Mouse (Mus musculus) limb, embryonic 13.5 days (tissue): ENCODE results near the gene Cltc. TPM values are rescaled to one million over a fixed set of nuclear protein-coding genes. Genes with fewer than 3 reads are reported as not detected.
"Not testable (repeated sequence)": the region's sequence is repeated elsewhere in the genome, so short reads cannot be mapped to it uniquely, and the experiment has no call there.

Source experiments
- ATAC-seq: fragments of 200-750 bp; cut with Nextera tagmentation; 2 replicates; pipeline ENCODE4 v1.8.0; 2017; ENCODE audit warnings: low read depth, moderate number of reproducible peaks, moderate TSS enrichment; ENCODE audit not compliant: low FRiP score
- H3K27ac ChIP-seq: fragments of 300-500 bp; sonication (generic); 2 replicates; pipeline ENCODE4 v1.5.1; 2015; ENCODE audit warnings: inconsistent platforms, mild to moderate bottlenecking, moderate library complexity
- H3K27me3 ChIP-seq: fragments of 300-500 bp; sonication (generic); 2 replicates; pipeline ENCODE4 v1.6.1; 2015; ENCODE audit warnings: mild to moderate bottlenecking, inconsistent platforms
- H3K36me3 ChIP-seq: fragments of 300-500 bp; sonication (generic); 2 replicates; pipeline ENCODE4 v1.6.1; 2015; ENCODE audit warnings: inconsistent platforms, mild to moderate bottlenecking, moderate library complexity
- H3K4me1 ChIP-seq: fragments of 300-500 bp; sonication (generic); 2 replicates; pipeline ENCODE4 v1.6.1; 2015; ENCODE audit warnings: inconsistent platforms
- H3K4me2 ChIP-seq: fragments of 300-500 bp; sonication (generic); replicated peaks from 2 replicates; pipeline ENCODE4 v1.6.1; 2015; ENCODE audit warnings: inconsistent platforms, mild to moderate bottlenecking, moderate library complexity
- H3K4me3 ChIP-seq: fragments of 300-500 bp; sonication (generic); 2 replicates; pipeline ENCODE4 v1.5.1; 2015; ENCODE audit warnings: moderate library complexity, mild to moderate bottlenecking, inconsistent platforms
- H3K9ac ChIP-seq: fragments of 300-500 bp; sonication (generic); 2 replicates; pipeline ENCODE4 v1.6.1; 2015; ENCODE audit warnings: mild to moderate bottlenecking, inconsistent platforms
- H3K9me3 ChIP-seq: fragments of 300-500 bp; sonication (generic); 2 replicates; pipeline ENCODE4 v1.6.1; 2016; ENCODE audit warnings: inconsistent platforms
- WGBS: fragments of 180-500 bp; shearing (Covaris S2); methylation state at CpG from one replicate; pipeline ENCODE4 v1.1.7; 2015; 5-methylcytosine and 5-hydroxymethylcytosine counted together
- polyA plus RNA-seq: library from polyadenylated mRNA; unstranded; fragments of >200 nt; fragmentation: Nextera tagmentation; extraction: Ambion mirVana; gene quantifications from 2 replicates; pipeline ENCODE4 v1.2.1, GENCODE M21; 2015

The Cltc gene
- polyA plus RNA-seq, result 117 and 132 TPM in 2 replicates

DNA sequence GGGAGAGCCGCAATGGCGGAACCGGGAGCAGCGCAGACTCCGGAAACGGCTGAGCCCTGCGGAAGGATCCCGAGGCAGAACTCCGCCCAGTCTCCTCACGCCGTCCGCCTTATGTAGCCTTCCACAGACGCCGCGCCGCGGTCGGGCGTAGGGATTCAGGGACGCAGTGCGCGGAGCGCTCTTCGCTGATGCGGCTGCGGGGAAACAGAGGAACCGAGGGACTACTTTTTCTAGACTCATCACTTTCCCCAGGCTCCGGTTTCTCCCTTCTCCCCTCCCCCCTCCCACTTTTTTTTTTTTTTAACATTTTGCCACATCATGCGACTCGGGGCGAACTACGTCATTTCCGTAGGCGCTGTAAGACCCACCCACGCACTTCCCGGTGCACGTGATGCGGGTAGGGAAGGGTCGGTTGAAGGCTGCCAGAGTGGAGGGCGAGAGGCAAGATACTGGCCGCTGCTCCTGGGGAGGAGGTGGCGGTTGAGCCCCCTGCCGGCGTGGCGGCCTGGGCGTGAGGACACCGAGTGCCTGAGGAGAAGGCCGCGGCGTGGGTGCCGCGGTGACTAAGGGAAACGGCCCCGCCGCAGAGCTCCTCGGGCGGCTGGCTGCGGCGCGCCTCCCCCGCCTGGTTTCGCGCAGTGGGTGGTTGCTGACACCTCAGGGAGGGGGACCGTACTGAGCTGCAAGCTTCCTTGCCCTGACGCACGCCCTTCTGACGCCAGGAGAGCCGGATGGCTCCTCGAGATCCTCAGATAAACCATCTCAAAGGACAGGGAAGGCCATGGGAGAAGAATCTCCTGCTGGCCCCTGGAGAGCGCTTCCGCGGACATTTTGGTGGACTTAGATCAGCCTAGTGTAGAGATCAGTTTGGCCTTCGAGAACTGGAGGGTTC, at the start of gene Cltc:
Gene Cltc (minus strand): TSS at position 86 of the 892 bp plus-strand sequence.
- H3K27me3 ChIP-seq, result no peaks in the 10 kb centered on the region
- peak within 1 kb of the TSS; percentile 96 for H3K4me3 ChIP-seq
- H3K27ac ChIP-seq, result peak within 1 kb of the TSS; percentile 96
- H3K36me3 ChIP-seq, result peaks cover 5% of the 10 kb centered on the region
- H3K9me3 ChIP-seq, result no peaks in the 10 kb centered on the region
- peak; percentile 96 for ATAC-seq
- H3K4me1 ChIP-seq, result peaks cover 18% of the 10 kb centered on the region
- peak within 1 kb of the TSS; percentile 95 for H3K9ac ChIP-seq
- peak within 1 kb of the TSS; percentile 96 for H3K4me2 ChIP-seq
- under 1% methylated on average over 73 of the region's 73 CpGs for WGBS

DNA sequence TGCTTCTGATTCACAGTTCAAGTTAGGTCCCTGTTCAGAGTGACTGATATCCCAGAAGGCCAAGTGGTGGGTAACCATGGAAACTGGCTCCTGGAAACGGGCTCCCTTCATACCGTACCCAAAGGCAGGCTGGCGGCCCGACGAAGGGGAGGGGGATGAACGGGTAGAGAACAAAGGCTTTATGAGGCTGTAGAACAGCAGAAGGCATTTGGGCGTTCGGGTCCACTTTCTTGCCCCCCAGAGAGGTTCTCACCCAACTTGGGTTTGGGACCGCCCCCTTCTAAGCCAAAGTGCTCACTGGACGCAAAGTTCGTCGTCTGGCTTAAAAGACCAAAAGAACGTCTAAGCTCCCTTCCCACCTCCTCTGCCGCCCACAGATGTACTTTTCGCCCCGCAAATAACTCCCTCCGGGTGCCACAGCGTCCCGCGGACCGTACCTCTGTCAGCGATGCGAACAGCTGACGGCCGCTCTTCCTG, 49.7 kb upstream of the Cltc start:
- Histone ChIP-seq H3K27ac (peak overlapping the region; percentile 82), H3K4me2 (peak overlapping the region; percentile 69), H3K36me3 (peaks cover 23% of the 10 kb centered on the region), H3K4me3 (peak overlapping the region; percentile 95), H3K27me3 (no peaks in the 10 kb centered on the region), H3K9me3 (no peaks in the 10 kb centered on the region), H3K4me1 (no peaks in the 10 kb centered on the region; the same call in 1 of the 2 replicates), H3K9ac (peak overlapping the region; percentile 76)
- under 1% methylated on average over 25 of the region's 25 CpGs for WGBS
- ATAC-seq, result peak; percentile 60

DNA sequence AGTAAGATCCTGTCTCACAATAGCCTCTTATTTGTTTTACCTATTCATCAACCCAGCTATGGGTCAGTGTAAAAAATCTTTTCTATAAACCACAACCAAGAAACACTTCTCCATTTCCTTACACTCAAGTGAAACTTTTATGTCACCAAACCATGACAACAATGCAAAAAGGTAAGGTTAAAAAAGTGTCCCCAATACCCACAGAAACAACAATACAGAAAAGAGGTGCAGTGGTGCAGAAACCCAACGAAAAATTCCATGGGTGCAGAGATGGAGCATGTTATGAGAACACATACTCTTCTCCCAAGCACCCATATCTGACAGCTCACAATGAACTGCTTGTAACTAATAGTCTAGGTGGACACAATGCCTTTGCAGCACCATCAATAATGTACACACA, 36.8 kb upstream of the Cltc start:
- H3K9me3 ChIP-seq, result no peaks in the 10 kb centered on the region
- H3K27ac ChIP-seq, result no peak overlapping the region
- no peak overlapping the region for H3K4me3 ChIP-seq
- no peak overlapping the region for H3K4me2 ChIP-seq
- no peaks in the 10 kb centered on the region for H3K4me1 ChIP-seq
- no peaks in the 10 kb centered on the region for H3K27me3 ChIP-seq
- no peak for ATAC-seq
- 85% methylated on average over 1 of the region's 1 CpGs for WGBS
- peaks cover 61% of the 10 kb centered on the region for H3K36me3 ChIP-seq
- H3K9ac ChIP-seq, result no peak overlapping the region

DNA sequence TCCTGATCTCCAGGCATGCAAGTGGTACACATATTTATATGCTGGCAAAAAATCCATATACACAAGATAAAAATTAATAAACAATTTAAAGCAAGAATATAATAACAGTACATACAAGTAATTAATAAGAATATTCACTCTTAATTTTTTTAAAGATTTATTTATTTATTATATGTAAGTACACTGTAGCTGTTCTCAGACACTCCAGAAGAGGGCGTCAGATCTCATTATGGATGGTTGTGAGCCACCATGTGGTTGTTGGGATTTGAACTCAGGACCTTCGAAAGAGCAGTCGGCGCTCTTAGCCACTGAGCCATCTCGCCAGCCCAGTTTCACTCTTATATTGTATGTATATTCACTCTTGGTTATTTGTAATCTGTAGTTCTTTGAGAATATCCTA, 30.1 kb upstream of the Cltc start:
- not testable (repeated sequence) for H3K9me3 ChIP-seq, H3K27ac ChIP-seq, H3K27me3 ChIP-seq, H3K9ac ChIP-seq, H3K4me3 ChIP-seq, ATAC-seq, H3K4me2 ChIP-seq, H3K4me1 ChIP-seq
- H3K36me3 ChIP-seq, result peaks cover 68% of the 10 kb centered on the region
- WGBS, result 92% methylated on average over 5 of the region's 5 CpGs

DNA sequence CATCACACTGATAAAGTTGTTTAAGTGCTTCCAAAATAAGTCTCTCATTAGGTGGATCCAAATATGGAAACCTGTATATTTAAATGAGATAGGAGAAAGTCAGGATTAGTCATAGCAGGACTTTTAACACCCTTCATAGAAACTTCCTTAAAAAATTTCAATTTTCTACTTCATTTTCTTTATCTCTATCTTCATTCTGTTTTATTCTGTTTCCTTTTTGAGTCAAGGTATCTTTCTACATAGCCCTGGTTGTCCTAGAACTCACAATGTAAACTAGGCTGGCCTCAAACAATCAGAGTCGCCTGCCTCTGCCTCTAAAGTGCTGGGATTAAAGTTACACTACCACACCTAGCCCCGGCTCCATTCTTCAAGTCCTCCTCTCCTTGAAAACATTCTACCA, 28.4 kb upstream of the Cltc start:
- Histone ChIP-seq H3K4me3 (no peak overlapping the region), H3K9me3 (no peaks in the 10 kb centered on the region), H3K27me3 (no peaks in the 10 kb centered on the region), H3K9ac (no peak overlapping the region), H3K4me2 (no peak overlapping the region), H3K27ac (no peak overlapping the region), H3K4me1 (no peaks in the 10 kb centered on the region), H3K36me3 (peaks cover 75% of the 10 kb centered on the region)
- 88% methylated on average over 2 of the region's 2 CpGs for WGBS
- ATAC-seq, result no peak

DNA sequence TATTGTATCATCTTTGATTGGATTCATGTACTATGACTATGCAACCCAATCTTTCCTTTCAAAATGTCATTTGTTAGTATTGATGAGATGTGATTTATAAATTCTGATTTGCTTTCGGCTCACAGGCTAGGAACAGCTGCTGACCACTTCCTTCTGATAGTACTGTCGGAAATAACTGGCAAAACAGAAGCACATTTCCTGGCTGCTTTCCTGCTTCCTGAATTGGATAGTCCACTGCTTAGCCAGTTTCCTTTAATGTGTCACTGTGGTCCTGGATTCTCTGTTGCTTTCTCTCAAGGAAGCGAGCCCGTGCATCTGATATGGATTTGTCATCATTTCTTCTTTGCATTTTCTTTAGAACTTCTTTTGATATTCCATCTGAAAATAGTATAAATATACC, 12.5 kb upstream of the Cltc start:
- Histone ChIP-seq H3K27ac (no peak overlapping the region), H3K4me3 (no peak overlapping the region)
- ATAC-seq, result no peak

DNA sequence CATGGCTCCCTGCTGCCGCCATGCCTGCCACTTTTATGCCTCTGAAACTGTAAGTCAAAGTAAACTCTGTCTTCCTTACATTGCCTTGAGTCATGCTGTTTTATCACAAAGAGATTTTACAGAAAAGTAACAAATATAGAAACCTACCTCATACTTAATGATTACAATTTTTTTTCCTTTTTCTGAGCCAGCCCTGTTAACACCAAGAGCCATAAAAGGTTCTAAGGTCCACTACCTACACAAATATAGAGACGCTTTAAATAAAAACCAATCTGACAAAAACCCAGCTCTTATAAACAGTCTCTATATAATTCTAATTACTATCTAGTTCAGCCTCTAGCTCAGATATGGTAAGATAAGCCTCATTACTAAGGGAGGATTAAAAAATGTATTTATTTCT, 7.1 kb upstream of the Cltc start:
- H3K4me2 ChIP-seq, result no peak overlapping the region
- H3K4me1 ChIP-seq, result no peaks in the 10 kb centered on the region
- no peak overlapping the region for H3K9ac ChIP-seq
- WGBS, result 87% methylated on average over 2 of the region's 2 CpGs
- peaks cover 10% of the 10 kb centered on the region; the same call in 1 of the 2 replicates for H3K36me3 ChIP-seq
- no peak for ATAC-seq
- H3K9me3 ChIP-seq, result no peaks in the 10 kb centered on the region
- no peak overlapping the region for H3K4me3 ChIP-seq
- H3K27ac ChIP-seq, result no peak overlapping the region
- H3K27me3 ChIP-seq, result no peaks in the 10 kb centered on the region

More for the DNA sequence above, 12.5 kb upstream of the Cltc start:
- Histone ChIP-seq H3K36me3 (peaks cover 46% of the 10 kb centered on the region), H3K9ac (no peak overlapping the region), H3K9me3 (no peaks in the 10 kb centered on the region), H3K4me1 (no peaks in the 10 kb centered on the region), H3K4me2 (no peak overlapping the region), H3K27me3 (no peaks in the 10 kb centered on the region)
- WGBS, result 88% methylated on average over 4 of the region's 4 CpGs

DNA sequence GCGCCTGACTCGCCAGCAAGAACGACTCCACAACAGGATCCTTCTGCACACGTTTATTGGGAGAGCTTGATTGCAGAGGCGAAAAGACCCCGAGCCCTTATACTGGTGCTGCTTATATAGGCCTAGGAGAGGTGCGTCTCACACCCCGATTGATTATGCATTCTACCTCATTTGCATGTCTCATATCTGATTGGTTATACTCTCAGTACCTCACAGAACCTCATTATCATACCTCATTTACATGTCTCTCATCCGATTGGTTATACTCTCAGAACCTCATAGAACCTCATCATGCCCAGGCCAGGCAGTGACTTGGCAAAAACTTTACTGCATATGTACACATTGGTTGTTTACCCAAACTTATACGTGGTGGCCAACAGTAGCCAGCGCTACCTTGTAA, 5.8 kb upstream of the Cltc start:
- not testable (repeated sequence) for H3K9me3 ChIP-seq, H3K4me3 ChIP-seq, H3K36me3 ChIP-seq, ATAC-seq, H3K27ac ChIP-seq, H3K4me2 ChIP-seq, H3K4me1 ChIP-seq, H3K9ac ChIP-seq, H3K27me3 ChIP-seq
- WGBS, result 93% methylated on average over 11 of the region's 11 CpGs

DNA sequence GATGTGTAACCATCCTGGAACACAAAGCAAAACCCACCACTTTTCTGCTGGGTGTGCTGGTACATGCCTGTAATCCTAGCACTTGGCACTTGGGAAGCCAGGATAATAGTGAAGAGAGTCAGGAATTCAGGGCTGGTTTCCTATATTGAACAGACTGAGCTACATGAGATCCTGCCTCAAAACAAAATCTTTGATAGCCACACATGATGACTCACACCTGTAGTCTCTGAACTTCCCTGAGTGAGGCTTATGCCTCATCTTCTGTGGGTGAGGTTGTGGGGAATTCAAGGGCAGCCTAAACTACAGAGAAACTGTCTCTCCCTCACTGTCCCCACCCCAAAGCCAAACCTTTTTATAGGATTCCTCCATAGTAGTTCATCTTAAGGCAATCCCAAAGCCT, 3.0 kb upstream of the Cltc start:
- ATAC-seq, result no peak

DNA sequence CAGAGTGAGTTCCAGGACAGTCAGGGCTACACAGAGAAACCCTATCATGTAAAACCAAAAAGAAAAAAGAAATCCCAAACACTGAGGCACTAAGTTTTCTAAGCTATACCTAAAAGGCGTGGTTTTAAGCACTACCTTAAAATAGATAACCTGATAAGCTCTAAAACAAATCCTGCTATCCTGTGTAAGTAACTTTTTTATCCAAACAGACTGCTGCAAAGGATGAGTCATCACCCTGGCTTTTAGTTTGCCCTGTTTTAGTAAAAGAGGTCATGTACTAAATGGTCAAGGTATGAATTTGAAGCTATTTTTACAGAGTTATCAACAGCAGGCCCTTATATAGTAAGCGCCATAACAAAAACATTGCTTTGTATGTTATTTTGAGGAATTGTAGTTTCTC, 2.5 kb upstream of the Cltc start:
- WGBS, result 93% methylated on average over 2 of the region's 2 CpGs
- H3K27me3 ChIP-seq, result no peaks in the 10 kb centered on the region

More for the DNA sequence above, 3.0 kb upstream of the Cltc start:
- no peak overlapping the region for H3K27ac ChIP-seq
- no peaks in the 10 kb centered on the region for H3K9me3 ChIP-seq
- H3K4me1 ChIP-seq, result peaks cover 12% of the 10 kb centered on the region
- no peaks in the 10 kb centered on the region for H3K27me3 ChIP-seq
- no peak overlapping the region for H3K4me3 ChIP-seq
- H3K9ac ChIP-seq, result no peak overlapping the region
- no peaks in the 10 kb centered on the region for H3K36me3 ChIP-seq
- H3K4me2 ChIP-seq, result no peak overlapping the region

DNA sequence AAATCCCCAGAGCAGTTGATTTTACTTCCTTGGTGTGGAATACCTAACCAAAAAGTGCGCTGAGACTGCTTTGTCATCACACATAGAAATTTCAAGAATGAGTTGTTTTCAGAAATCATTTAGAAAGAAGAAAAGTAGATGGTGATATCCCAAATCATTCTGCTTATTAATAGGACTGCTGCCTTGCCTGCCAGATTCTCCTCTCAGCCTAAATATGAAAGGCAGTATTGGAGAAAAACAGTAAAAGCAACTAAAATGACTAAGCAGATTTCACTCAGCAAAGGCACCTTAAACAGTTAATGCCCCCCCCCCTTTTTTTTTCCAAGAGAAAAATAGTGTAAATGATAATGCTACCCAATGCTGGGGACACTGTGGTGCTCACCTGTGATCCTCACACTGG, 1.9 kb upstream of the Cltc start:
- no peak overlapping the region for H3K4me2 ChIP-seq
- ATAC-seq, result no peak
- no peak overlapping the region for H3K4me3 ChIP-seq
- no peak overlapping the region for H3K27ac ChIP-seq
- H3K4me1 ChIP-seq, result peaks cover 18% of the 10 kb centered on the region
- no peak overlapping the region for H3K9ac ChIP-seq
- WGBS, result 94% methylated on average over 1 of the region's 1 CpGs
- H3K9me3 ChIP-seq, result no peaks in the 10 kb centered on the region
- H3K36me3 ChIP-seq, result no peaks in the 10 kb centered on the region
- H3K27me3 ChIP-seq, result no peaks in the 10 kb centered on the region

More for the DNA sequence above, 2.5 kb upstream of the Cltc start:
- Histone ChIP-seq H3K36me3 (no peaks in the 10 kb centered on the region), H3K9me3 (no peaks in the 10 kb centered on the region), H3K4me3 (no peak overlapping the region), H3K9ac (no peak overlapping the region), H3K4me2 (no peak overlapping the region), H3K27ac (no peak overlapping the region), H3K4me1 (peaks cover 17% of the 10 kb centered on the region)
- ATAC-seq, result no peak

DNA sequence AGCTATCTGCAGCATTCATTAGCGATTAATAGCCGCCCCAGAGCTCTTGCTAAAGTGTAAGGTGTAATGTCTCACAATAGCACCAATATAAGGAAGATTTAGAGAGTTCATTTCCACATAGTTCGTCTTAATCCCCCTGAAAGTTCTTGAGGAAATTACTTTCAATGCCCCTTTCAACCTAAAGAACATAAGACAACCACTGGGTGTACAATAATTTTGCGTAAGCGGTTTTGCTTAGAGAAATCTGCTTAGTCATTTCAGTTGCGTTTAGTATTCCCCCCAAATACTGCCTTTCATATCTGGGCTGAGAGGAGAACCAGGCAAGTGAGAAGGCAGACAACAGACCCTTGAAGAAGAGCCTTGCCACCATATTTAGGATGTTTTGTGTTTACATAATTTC, 1.2 kb upstream of the Cltc start:
- Histone ChIP-seq H3K4me2 (peak overlapping the region; percentile 79), H3K9me3 (no peaks in the 10 kb centered on the region), H3K4me3 (peak overlapping the region; percentile 96), H3K27me3 (no peaks in the 10 kb centered on the region), H3K36me3 (peaks cover under 1% of the 10 kb centered on the region; the same call in 1 of the 2 replicates), H3K27ac (peak overlapping the region; percentile 96), H3K4me1 (peaks cover 18% of the 10 kb centered on the region), H3K9ac (peak overlapping the region; percentile 95)
- WGBS, result 36% methylated on average over 6 of the region's 6 CpGs
- no peak for ATAC-seq
